Mouse (Mus musculus) forebrain, embryonic 11.5 days (tissue): Measurements from ENCODE around the gene Usp46. TPM values are rescaled to one million over a fixed set of nuclear protein-coding genes. Genes with fewer than 3 reads are reported as not detected.

Source experiments
- ATAC-seq: fragments of 200-750 bp; cut with Nextera tagmentation; replicated peaks from 2 replicates; pipeline ENCODE4 v1.8.0; 2017; ENCODE audit warnings: moderate TSS enrichment; ENCODE audit not compliant: low FRiP score
- DNase-seq: peaks from one replicate; pipeline ENCODE4 v3.0.0-alpha.2; 2017; ENCODE audit warnings: low spot score
- H3K27ac ChIP-seq: fragments of 300-500 bp; sonication (generic); 2 replicates; pipeline ENCODE4 v1.5.1; 2014; ENCODE audit warnings: low read depth, low read length
- H3K27me3 ChIP-seq: fragments of 300-500 bp; sonication (generic); 2 replicates; pipeline ENCODE4 v1.6.1; 2014; ENCODE audit warnings: mild to moderate bottlenecking, low read length, mixed read lengths; ENCODE audit not compliant: control insufficient read depth, insufficient read depth
- H3K36me3 ChIP-seq: fragments of 300-500 bp; sonication (generic); 2 replicates; pipeline ENCODE4 v1.6.1; 2014; ENCODE audit warnings: mild to moderate bottlenecking, low read length, moderate library complexity, mixed read lengths; ENCODE audit not compliant: control insufficient read depth, insufficient read depth
- H3K4me1 ChIP-seq: fragments of 300-500 bp; sonication (generic); replicated peaks from 2 replicates; pipeline ENCODE4 v1.6.1; 2014; ENCODE audit warnings: low read length, mixed read lengths; ENCODE audit not compliant: control insufficient read depth, insufficient read depth
- H3K4me2 ChIP-seq: fragments of 300-500 bp; sonication (generic); 2 replicates; pipeline ENCODE4 v1.6.1; 2014; ENCODE audit warnings: low read depth, mild to moderate bottlenecking, low read length, moderate library complexity, mixed read lengths; ENCODE audit not compliant: severe bottlenecking
- H3K4me3 ChIP-seq: fragments of 300-500 bp; sonication (generic); 2 replicates; pipeline ENCODE4 v1.5.1; 2014; ENCODE audit warnings: low read depth, low read length
- H3K9ac ChIP-seq: fragments of 300-500 bp; sonication (generic); 2 replicates; pipeline ENCODE4 v1.6.1; 2014; ENCODE audit warnings: low read length
- H3K9me3 ChIP-seq: fragments of 300-500 bp; sonication (generic); 2 replicates; pipeline ENCODE4 v1.6.1; 2016; ENCODE audit warnings: low read length, mixed read lengths; ENCODE audit not compliant: control insufficient read depth
- WGBS: fragments of 180-500 bp; shearing (Covaris S2); extraction: QIAGEN DNeasy Blood & Tissue Kit; methylation state at CpG from one replicate; pipeline ENCODE4 v1.1.7; 2014; 5-methylcytosine and 5-hydroxymethylcytosine counted together
- polyA plus RNA-seq: library from polyadenylated mRNA; unstranded; fragments of >200 nt; fragmentation: Nextera tagmentation; extraction: Ambion mirVana; gene quantifications from 2 replicates; pipeline ENCODE4 v1.2.1, GENCODE M21; 2014

Gene Usp46
- polyA plus RNA-seq, 1 experiment from 2014 or later, result 36.2 TPM

GRCm38 (mm10) chr5:74095611-74096010 lies 27.4 kb upstream of the Usp46 start:
- ATAC-seq, result no peak
- 0 out of 2 replicates have a peak, but pooled peaks cover 2% of the 10 kb centered on the region for H3K4me1 ChIP-seq
- no peak overlapping the region for H3K4me3 ChIP-seq
- no peak overlapping the region for H3K27ac ChIP-seq
- peaks cover 8% of the 10 kb centered on the region for H3K36me3 ChIP-seq
- no peaks in the 10 kb centered on the region for H3K27me3 ChIP-seq
- no peak overlapping the region for H3K4me2 ChIP-seq
- 94% methylated on average over 2 of the region's 2 CpGs for WGBS
- H3K9ac ChIP-seq, result no peak overlapping the region
- no peak for DNase-seq
- no peaks in the 10 kb centered on the region for H3K9me3 ChIP-seq

GRCm38 (mm10) chr5:74094841-74095437 lies 26.7 kb upstream of the Usp46 start:
- H3K27ac ChIP-seq, result no peak overlapping the region
- H3K4me2 ChIP-seq, result peak overlapping the region; percentile 75
- no peaks in the 10 kb centered on the region for H3K9me3 ChIP-seq
- H3K4me3 ChIP-seq, result peak overlapping the region; percentile 92; the same call in 1 of the 2 replicates
- ATAC-seq, result no peak
- DNase-seq, result no peak
- no peak overlapping the region for H3K9ac ChIP-seq
- H3K36me3 ChIP-seq, result peaks cover 8% of the 10 kb centered on the region
- 86% methylated on average over 8 of the region's 8 CpGs for WGBS
- H3K4me1 ChIP-seq, result 0 out of 2 replicates have a peak, but pooled peaks cover 2% of the 10 kb centered on the region
- H3K27me3 ChIP-seq, result no peaks in the 10 kb centered on the region

DNA sequence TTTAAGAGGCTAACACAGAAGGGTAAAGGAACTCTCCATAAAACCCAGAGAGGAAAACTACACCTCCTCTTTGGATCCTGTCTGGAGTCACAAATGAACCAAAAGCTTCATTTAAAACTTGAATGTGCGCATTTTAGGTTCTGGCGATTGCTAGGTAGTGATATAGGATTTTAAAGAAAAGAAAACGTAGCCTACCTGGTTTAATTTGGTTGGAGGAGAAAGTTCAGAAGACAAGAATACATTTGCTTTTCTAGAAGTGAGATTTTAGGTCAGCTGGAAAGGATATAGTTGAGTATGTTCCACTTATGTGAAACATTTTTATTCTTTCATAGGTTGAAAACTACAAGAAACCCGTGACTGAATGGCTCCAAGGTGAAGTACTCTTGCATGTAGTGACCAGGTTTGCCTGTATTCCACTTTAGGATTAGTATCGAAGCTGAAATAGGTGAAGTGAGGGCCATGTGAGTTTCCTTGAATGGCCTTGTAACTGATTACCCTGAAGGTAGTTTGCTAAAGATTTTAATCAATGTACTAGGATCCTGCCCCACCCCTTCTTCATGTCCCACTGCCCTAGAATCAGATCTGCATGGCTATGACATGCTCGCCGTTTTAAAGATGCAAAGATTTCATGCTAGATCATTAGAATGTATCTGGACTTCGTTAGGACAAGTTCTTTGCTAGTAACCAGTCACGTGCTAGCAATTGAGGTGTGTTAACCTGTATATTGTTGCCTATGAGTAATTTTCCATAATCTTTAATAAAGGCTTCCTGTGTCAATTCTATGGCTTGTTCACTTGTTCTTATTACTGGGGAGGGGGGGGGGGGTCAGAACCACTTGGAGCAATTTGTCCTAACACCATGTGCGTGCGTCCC lies 25.6 kb upstream of the Usp46 start:
- Histone ChIP-seq H3K27me3 (no peaks in the 10 kb centered on the region), H3K4me2 (peak overlapping the region; percentile 75), H3K36me3 (peaks cover 8% of the 10 kb centered on the region), H3K4me3 (peak overlapping the region; percentile 92), H3K9me3 (no peaks in the 10 kb centered on the region), H3K9ac (peak overlapping the region; percentile 99), H3K27ac (peak overlapping the region; percentile 64; the same call in 1 of the 2 replicates), H3K4me1 (0 out of 2 replicates have a peak, but pooled peaks cover 2% of the 10 kb centered on the region)
- ATAC-seq (no peak), DNase-seq (no peak)
- 32% methylated on average over 11 of the region's 11 CpGs for WGBS

DNA sequence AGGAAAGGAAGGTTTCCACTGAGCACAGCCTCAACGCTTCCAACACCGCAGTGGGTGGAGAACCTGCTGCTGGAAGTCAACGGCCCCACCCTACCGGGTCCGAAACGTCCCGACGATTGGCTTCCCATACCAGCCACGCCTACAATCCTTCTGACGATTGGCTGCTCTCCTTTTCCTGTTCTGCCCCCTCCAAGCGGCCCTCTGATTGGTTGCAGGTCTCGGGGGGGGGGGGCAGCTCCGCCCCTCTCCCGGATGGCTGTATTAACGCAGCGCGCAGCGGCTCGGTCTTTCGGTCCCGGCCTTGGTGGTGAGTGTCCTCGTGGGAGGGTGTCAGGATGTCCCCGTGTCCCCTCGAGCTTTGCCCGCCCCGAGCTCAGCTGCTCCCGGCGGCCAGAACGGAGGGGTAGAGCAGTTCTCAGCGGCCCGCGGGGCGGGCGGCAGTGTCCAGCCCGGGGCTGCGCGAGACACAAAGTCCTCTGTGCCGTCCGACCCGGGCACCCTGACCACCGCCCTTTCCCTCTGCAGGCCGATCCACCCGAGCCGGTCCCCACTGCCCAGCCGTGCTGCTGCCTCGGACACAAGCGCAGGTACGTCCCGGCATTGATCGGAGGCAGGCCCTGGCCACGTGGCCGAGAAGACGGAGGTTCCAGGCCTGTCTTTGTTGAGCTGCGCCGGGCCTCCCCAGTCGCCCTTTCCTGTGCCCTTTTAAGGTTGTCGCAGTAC lies 24.8 kb upstream of the Usp46 start:
- Histone ChIP-seq H3K9ac (peak overlapping the region; percentile 99), H3K4me2 (peak overlapping the region; percentile 75), H3K4me1 (0 out of 2 replicates have a peak, but pooled peaks cover 2% of the 10 kb centered on the region), H3K27ac (peak overlapping the region; percentile 64; the same call in 1 of the 2 replicates), H3K4me3 (peak overlapping the region; percentile 92), H3K36me3 (peaks cover 8% of the 10 kb centered on the region), H3K27me3 (no peaks in the 10 kb centered on the region), H3K9me3 (no peaks in the 10 kb centered on the region)
- DNase-seq (peak; percentile 96), ATAC-seq (peak; percentile 97)
- WGBS, result under 1% methylated on average over 57 of the region's 57 CpGs

- Histone ChIP-seq H3K27ac (no peak overlapping the region), H3K9me3 (no peaks in the 10 kb centered on the region), H3K4me1 (0 out of 2 replicates have a peak, but pooled peaks cover 2% of the 10 kb centered on the region), H3K27me3 (no peaks in the 10 kb centered on the region), H3K4me3 (peak overlapping the region; percentile 92), H3K36me3 (peaks cover 8% of the 10 kb centered on the region), H3K9ac (peak overlapping the region; percentile 40), H3K4me2 (peak overlapping the region; percentile 75)
- 41% methylated on average over 4 of the region's 4 CpGs for WGBS
- ATAC-seq, result no peak
- no peak for DNase-seq
Measured at GRCm38 (mm10) chr5:74092481-74092832, 24.2 kb upstream of the Usp46 start.

DNA sequence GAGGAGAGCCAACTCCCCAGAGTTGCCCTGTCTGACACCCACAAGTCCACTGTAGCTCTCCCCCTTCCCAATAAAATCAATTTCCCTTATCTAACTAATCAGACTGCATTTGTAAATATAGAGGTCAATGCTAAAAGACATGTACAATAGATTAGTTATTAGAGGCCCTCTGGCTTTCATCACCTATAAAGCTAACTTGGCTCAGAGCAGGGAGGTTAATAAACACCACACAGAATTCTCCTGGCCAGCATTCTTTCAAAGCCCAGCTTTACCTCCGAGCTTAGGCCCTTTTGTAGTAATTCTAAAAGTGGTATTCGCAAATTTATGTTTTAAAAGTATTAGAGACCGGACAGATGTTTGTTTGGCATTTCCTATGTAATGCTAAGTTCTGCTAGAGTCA lies 21.4 kb upstream of the Usp46 start:
- DNase-seq, result no peak
- Histone ChIP-seq H3K36me3 (peaks cover 3% of the 10 kb centered on the region), H3K4me1 (0 out of 2 replicates have a peak, but pooled peaks cover 2% of the 10 kb centered on the region), H3K27ac (no peak overlapping the region), H3K4me3 (no peak overlapping the region), H3K4me2 (no peak overlapping the region), H3K9me3 (no peaks in the 10 kb centered on the region), H3K9ac (no peak overlapping the region), H3K27me3 (no peaks in the 10 kb centered on the region)
- 89% methylated on average over 3 of the region's 3 CpGs for WGBS
- no peak for ATAC-seq

- Histone ChIP-seq H3K4me3 (no peak overlapping the region), H3K36me3 (no peaks in the 10 kb centered on the region), H3K9ac (no peak overlapping the region), H3K4me2 (no peak overlapping the region), H3K27ac (no peak overlapping the region), H3K9me3 (no peaks in the 10 kb centered on the region), H3K27me3 (peaks cover 4% of the 10 kb centered on the region; the same call in 1 of the 2 replicates), H3K4me1 (no peaks in the 10 kb centered on the region)
- no peak for DNase-seq
- no peak for ATAC-seq
- WGBS, result 88% methylated on average over 6 of the region's 6 CpGs
Measured at GRCm38 (mm10) chr5:74081756-74082155, 13.5 kb upstream of the Usp46 start.

DNA sequence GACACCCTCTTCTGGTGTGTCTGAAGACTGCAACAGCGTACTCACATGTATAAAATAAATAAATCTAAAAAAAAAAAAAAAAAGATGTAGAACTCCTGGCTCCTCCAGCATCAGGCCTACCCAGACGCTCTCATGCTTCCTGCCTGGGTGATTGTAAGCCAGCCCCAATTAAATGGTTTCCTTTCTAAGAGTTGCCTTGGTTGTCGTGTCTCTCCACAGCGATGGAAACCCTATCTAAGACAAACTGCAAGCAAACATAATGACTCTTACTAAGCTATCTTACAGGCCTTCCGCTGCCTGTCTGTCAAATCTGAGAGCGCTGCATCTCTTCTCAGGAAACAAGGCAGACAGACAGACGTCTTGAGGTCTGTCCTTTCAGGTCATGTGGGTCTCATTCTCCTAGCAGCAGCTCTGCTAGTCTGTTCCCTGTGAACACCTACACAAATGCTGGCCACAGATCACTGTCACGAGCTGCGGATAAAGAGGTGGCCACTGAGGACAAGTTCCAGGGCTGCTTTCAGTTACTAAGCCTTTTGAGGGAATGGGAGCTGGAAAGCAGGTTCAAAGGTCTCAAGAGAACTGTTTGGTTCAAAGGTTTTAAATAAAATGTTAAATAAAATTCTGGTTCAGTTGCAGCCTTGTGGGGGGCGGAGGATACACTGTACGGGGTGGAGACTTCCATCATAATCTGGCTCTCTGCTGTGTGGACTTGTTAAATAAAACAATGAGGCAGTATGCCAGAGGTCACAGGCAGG lies 10.8 kb upstream of the Usp46 start:
- no peaks in the 10 kb centered on the region for H3K36me3 ChIP-seq
- H3K27me3 ChIP-seq, result peaks cover 7% of the 10 kb centered on the region; the same call in 1 of the 2 replicates
- no peak for ATAC-seq
- 81% methylated on average over 11 of the region's 11 CpGs for WGBS
- H3K4me1 ChIP-seq, result no peaks in the 10 kb centered on the region
- no peaks in the 10 kb centered on the region for H3K9me3 ChIP-seq
- H3K9ac ChIP-seq, result no peak overlapping the region
- H3K4me2 ChIP-seq, result no peak overlapping the region
- DNase-seq, result no peak
- no peak overlapping the region for H3K27ac ChIP-seq
- no peak overlapping the region for H3K4me3 ChIP-seq
